Mouse (Mus musculus) urinary bladder, postnatal 36 days (tissue): ENCODE data around the gene Ppp3ca.
A peak's percentile ranks its signal among the peaks of the same experiment; 100 is the strongest.

Source experiments
- DNase-seq, 2 experiments: peaks; one replicate each; pipeline ENCODE4 v3.0.0; 2022; ENCODE audit warnings: low spot score in 2 of 2, mixed read lengths in 1 of 2

Gene Ppp3ca

DNA sequence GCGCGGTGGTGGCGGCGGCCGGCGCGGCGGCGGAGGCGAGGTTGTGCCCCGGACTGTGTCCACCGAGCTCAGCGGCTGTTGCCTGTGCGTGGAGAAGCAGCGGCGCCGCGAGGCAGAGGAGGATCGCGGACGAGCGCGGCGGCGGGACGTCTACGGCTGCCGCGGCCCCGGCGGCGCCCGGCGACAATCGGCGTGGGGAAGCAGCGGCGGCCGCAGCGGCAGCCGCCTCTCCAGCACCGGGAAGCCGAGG, at the start of gene Ppp3ca:
Gene Ppp3ca, plus strand, starts transcription at position 15 of the 250 bp plus-strand sequence.
- no peak for DNase-seq

DNA sequence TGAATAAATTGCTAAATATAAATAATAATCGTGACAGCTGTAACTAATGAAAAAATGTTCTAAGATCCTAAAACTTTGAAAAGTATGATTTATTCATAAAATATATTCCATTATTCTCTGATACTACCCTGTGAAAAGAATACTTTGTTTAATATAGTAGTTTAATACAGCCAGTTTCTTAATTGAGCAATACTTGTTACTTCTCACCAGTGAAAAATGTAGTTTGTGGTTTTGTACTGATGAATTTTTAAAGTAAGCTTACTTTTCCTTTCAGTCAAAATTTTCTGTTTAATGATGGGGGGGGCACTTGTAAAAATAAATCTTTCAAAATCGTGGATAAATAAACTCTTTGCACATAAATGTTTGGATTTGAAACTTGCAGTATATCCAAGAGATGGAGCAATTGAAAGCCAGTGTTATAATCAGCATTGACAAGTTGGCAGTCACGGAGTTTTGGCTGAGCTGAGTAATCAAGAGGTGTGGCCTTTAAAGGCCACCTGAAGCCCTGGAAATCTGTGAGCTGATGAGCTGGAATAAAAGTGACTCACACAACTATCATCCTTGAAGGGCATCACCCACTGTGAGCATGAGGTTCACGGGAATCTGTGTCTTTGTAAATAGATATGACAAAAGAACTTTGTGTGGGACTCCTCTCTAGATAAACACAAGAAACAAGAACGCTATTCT, 29.2 kb upstream of the Ppp3ca start:
- no peak for DNase-seq

DNA sequence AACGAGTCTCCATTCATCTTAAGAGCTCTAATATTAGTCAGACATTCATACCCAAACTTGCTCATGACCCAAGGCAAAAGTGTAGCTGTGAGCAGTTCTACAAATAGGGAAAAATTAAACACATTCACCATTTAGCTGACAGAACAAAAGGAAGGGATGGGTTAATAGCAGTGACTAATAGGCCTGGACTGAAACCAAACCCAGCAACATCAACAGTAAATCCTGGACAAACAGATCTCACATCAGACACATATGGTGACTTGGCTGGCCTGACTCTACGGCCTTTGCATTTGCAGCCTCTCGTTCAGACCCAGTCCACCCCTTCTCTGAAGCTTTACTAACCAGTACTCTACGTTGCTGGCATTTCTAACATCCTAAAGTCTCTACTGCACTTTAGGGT, 19.0 kb upstream of the Ppp3ca start:
- no peak for DNase-seq

DNA sequence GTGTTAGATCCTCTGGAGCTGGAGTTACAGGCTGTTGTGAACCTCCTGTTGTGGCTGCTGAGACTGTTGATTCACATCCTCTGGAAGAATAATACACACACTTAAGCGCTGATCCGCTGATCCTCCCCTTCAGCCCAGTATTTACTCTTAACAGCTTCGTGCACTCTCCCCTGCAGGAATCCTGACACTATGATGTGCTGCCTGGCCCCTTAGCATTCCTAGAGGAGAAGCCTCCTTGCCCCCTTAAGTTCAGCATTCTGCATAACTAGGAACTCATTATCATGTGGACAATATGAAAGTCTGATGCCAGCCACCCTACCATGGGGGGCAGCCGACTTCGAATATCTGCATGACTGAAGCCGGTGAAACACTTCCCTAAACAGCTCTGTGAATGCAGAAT, 18.4 kb upstream of the Ppp3ca start:
- no peak for DNase-seq

DNA sequence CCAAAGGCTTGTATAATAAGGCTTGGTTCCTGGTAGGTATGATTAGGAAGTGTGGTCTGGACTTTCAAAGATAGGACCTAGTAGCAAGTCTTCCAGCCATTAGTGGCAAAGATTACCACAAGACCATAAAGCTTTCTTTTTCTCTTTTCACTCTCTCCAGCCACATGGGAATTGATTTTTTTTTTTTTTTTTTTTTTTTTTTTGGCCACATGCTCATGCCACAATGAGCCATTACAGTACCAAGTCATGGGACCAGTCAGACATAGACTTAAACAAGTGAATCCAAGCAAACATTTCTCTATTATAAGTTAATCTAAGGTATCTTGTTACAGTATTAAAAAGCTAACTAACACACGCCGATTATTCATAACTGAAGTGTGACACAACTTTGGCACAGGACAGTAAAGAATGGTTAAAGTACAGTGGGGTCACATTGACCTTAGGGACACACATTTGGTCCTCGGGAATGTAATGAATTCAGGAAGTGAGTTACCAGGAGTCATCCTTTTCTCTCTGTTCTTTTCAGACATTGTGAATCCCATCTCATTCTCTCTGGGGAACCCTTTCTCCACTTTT, 13.4 kb upstream of the Ppp3ca start:
- DNase-seq = no peak

DNA sequence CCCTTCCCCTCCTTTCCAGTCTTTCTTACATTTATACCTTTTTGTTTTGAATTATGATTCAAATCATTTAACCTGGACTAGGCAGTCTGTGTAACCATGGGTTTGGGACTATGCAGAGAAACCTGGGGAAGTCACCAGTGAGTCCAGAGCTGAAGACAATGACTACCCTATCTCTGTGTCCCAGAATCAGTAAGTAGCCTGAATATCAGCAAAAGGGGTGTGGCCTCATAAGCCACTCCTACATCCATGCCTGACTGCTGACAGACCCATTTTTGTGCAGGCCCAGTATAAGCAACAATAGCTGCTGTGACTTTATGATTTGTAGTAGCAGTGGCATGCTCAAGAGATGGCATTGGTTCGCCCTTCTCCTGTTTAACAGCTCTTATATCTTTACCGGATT, 11.2 kb upstream of the Ppp3ca start:
- no peak for DNase-seq

DNA sequence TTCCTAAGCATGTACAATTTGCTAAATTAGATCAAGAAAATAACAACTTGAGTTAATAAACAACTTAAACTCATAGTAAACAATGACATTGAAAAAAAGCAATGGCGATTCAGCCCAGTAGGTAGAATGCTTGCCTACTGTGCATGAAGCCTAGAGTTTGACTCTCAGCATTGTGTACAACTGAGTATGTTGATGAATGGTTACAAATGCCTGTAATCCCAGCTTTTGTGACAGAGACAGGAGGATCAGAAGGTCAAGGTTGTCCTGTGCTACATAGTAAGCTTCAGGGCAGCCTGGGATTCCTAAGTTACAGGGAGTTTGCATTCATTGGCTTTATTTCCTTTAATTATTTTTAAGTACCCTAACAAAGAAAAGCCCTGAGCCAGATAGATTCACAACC, 4.8 kb upstream of the Ppp3ca start:
- no peak for DNase-seq

DNA sequence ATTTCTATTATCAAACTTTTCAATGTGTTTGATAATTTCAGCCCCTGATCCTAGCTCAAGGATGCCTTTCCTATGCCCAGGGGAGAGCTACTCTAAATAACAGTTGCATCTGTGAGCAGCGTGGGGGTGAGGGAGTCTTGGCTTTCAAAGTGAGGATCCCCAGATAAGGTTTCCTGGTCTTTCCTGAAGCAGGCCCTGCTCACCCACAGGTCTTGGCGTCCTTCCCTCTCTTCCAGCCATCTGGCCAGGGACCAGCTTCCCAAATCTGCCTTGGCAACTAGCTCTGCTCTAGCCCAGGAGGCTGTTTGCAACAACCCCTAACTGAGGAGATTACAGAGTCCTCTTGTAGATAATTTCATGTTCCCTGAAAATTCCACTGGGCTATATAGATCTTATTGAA, 1.9 kb upstream of the Ppp3ca start:
- DNase-seq = peak; percentile 44 to 82

DNA sequence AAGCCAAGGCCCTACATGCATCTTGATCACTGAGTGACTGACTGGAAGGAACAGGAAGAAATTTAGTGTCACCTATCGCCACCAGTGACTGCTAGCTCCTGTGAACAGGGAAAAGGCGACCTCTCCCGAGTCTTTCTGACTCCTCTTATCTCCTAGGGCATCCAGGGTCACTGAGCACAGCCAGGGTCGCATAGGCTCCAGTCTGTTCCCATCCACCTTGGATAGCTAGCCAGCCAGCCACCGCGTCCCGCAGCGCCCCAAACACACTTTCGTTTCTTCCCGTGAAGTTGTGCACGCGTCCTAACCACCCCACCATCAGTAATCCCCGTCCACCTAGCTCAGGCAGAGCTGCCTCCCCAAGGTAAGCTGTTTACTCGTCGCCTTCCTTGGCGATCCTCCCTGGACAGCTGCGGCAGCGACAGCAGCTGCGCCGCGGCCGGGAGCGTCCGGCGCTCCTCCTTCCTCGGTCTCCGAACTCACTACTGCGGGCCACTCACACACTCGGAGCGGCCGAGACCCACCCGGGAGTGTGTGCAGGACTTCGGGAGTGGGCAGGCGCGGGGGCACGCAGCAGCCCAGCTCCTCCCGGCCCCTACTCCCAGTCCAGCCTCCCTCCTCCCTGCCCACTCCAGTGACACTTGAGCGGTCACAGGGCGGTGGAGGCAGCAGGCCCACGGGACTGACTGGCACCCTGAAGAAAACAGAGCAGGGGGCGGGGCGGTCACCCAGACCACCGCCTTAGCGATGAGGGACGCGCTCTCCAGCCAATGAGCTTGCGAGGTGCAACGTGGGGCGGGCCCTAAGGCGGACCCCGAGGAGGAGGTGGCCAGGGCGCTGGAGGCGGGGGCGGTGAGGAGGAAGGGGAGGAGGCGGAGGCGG, 454 bp upstream of the Ppp3ca start:
- DNase-seq = peak; percentile 100

DNA sequence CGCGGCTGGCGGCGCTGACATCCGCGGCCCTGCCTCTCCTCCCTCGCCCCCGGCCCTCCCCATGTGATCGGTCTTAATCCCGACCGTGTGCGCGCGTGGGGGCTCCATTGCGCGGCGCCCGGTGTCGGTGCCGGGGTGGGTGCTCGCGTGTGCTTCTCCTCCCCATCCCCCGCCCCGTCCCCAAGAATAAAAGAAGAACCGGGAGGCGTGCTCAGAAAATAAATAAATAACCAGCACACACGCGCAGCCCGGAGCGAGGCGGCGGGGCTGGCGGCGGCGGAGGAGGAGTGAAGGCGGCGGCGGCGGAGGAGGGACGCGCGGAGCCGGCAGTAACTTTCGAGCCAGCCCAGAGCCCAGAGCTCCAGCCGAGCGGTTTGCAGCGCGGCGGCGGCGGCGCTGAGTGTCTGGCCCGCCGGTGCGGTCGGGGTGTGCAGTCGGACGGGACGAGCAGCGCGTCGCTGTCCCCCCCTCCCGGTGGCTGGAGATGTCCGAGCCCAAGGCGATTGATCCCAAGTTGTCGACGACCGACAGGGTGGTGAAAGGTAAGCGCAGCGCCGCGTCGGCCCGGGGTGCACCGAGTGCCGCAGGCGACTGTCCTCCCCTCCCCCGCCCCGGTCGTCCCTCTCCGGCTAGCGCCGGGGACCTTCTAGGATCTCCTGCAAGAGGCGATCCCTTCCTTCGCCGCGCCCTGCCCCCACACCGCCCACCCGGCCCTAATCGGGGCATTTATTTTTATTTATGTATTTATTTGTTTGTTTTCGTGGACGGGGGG, 622 bp downstream of the Ppp3ca start:
- peak; percentile 55 to 61 for DNase-seq

DNA sequence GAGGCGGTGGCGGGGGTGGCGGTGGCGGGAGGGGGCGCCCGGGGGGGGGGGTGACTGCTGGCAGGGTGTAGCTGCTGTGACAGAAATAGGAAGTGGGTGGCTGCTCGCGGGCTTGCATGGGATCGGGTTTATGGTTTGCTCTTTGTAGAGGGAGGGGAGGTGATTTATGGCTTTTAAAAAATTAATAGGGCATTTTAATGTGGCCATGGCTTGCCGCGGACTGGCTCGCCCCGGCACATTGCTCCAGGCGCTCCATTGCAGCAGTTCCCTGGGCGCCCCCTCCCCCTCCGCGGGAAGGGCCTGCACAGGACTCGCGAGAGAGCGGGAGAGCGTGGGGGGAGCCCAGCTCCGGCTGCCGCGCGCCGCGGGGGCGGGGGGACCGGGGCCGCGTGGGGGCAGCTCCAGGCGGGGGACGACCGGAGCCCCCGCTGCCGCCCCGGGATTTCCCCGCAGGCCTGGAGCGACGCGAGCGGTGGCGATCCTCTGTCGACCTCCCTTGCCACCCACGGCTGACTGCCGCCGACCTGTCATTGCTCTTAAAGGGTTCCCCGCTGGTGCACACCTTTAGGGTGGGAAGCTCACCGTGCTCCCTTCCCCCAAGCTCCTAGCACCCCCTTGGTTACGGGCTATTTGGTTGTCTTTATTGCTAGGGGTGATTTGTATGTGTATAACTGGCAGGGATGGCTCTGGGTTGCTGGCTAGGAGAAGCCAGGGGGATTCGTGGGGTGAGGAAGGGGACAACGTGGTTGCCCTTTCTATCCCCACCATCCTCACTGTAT, 1.4 kb downstream of the Ppp3ca start:
- peak; percentile 67 to 76 for DNase-seq

DNA sequence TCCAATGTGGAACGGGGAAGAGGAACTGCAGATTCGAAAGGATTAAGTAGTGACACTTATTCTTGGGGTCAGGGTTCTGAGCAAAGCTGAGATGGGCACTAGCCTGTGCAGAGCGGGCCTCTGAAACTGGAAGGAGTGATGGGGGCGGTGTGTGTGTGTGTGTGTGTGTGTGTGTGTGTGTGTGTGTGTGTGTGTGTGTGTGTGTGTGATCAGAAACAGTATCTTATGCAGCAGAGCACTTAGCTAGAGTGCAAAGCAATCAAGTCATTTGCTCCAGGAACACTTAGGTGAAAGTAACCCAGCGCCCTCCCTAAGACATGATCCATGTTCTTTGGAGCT, 2.0 kb downstream of the Ppp3ca start:
- DNase-seq = no peak

DNA sequence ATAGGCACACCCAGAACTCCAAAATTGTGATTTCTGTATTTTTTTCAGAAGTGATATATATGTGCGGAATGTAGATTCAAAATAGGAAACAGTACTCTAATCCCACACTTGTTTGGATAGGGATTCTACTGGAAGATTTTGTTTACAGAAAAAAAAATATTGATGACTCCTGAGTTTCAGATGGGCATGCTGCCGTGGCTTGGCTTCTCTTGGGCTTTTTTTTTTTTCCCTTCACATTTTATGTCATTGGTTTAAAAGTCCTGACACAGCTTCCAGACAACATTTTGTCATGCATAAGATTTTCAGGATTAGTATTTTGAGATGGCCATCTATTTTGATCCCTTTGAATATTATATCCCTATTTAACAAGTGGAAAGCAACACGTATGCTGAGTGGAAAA, 2.9 kb downstream of the Ppp3ca start:
- no peak for DNase-seq

DNA sequence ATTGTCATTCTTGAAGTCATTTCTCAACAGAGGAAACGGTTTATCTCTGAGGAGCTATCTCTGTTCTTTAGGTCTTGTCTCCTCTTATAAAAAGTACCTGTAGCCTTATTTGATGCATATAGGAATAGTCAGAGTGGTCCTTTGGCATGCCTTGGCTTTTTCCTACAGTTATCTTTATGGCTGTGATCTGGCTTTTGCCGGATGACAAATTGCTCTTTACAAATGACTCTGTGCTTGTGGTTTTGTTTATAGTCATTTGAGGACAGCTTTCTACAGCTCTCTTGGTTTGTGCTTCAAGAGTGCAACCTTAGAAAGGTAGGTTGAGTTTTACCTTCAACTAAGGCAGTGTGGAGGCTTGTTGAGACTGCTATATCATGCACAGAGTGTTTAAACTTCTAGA, 3.4 kb downstream of the Ppp3ca start:
- DNase-seq = no peak

DNA sequence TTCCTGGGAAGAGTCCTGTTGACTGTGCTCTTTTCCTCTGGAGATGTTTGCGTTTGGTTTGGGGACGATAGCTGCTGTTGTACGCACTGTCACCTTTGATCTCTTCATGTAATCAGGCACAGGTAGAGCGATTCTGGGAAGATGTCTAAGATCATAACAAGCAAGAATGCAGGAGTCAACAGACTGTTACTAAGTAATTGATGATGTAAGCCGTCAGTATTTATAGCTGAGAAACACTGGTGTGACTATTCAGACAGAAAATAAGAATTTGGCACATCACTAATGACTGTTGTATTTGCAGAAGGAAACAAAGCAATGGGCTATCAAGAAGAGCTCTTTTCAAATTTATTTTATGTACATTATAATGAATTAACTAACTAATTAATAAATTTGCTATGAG, 4.6 kb downstream of the Ppp3ca start:
- DNase-seq = no peak

DNA sequence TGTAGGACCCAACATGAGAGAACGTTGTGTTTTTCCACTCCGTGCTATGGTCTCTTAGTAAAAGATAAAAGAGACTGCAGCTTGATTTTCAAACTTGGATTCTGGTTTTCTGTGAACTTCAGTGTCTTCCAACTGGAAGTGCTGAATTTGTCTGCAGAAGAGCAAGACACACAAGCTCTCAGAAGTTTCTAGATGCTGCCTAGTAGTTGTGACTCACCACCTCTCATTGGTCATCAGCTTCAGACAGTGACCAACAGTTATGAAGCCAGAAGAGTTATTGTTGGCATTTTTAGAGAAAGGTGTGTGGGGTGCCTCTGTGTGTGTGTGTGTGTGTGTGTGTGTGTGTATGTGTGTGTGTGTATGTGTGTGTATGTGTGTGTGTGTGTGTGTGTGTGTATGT, 7.1 kb downstream of the Ppp3ca start:
- no peak for DNase-seq

DNA sequence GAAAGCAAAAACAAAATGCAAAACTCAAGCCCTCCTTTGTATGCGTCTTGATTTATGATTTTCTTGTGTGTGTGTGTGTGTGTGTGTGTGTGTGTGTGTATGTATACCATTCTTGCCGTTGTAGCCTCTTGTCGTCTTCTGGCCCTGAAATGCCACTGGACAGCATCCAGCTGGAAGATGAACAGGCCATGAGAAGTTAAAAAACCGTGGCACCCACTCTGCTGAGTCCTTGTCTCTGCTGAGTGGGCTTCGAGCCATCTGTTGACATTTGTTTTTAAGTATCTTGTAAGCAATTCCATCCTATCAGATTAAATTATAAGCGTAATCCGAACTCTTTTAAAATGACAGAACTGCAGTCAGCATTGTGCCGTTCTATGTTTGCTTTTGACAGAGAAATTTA, 8.5 kb downstream of the Ppp3ca start:
- no peak for DNase-seq

DNA sequence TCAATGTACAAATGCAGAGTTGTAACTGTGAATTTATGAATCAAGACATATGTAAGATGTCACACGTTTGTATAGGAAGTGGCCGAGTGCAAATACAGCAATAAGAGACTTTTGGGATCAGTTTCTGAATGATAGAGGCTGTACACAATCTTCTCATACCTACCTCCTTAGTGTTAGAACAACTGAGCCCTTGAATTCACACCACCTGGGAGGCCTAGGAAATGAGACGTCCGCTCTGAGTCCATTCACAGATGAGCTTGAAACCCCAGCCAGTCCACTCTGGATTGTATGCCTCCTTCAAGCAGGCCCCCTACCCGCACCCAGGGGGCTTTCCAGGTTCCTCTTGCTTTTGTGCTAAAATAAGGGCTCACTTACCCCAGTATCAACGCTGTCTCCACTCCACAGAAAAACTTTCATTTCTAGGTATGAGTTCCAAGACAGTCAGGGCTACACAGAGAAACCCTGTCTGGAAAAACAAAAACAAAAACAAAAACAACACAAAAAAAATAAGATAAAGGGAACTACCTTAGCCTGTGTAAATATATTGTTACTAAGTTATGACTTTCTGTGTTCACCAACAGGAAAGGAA, 10.1 kb downstream of the Ppp3ca start:
- no peak for DNase-seq

DNA sequence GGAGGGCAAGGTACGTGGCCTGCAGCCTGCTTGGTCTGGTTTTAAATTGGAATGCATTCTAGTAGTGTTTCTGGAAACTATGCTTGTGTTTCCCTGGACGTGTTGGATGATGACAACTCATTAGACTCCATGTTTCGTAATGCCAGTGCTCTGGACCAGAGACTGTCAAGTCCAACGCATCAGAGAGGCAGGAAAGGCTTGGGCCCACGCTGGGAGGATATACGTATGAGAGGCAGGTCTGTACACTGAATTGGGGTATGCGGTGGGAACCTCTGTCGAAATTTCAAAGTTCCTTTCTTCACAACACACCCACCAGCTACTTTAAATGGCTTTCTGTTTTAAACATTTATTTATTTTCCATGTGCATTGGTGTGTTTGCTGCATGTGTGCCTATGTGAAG, 12.3 kb downstream of the Ppp3ca start:
- no peak for DNase-seq

DNA sequence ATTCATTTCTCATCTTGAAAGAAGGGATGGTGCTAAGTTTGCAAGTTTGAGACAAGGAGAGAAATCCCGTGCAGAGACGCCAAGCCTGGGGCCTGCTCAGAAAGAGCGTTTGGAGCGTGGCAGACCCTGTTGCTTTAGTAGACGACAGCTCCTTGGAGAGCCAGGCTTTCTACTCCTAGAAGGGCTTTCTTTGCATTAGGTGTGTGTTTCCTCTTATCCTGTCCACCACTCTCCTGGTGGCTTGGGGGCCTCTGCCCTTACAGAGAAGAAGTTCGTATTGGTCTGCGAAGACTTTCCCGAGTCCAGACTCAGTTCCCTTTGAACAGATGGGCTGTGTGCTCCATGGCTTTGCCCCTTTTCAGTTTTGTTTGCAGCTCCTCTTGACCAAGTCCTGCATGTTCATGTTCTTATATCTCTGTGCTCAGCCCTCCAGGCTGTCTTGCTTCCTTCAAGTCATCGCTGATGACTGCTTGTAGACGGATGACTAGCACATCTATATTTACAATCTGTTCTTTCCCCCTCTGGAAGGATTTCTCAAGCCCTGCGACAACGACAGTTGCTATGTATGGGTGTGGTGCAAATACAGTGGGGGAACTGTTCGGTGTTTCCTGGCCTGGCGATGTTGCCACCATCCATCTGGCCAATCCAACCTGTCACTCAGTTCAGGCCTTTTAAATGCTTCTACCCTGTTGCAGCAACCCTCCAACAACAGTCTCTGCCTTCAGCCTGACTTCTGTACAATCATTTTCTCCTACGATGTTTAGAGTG, 14.5 kb downstream of the Ppp3ca start:
- DNase-seq = no peak

DNA sequence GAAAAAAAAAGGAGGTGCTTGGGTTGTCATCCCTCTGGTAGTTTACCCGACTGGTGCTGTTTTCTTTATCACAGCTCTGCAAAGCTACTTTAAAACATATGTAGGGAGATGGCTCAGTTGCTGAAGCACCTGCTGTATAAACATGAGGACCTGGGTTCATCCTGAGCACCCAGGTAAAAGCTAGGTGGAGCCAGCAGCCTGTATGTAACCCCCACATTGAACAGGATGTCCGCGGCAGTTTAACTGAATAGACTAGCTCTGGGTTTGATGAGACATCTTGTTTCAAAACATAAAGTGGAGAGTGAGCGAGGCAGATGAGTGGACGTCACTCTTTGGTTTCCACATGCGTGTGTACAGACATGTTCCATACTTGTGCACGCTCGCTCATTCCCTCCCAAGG, 16.5 kb downstream of the Ppp3ca start:
- DNase-seq = no peak
